Mouse (Mus musculus): ENCODE measurements at regions not wholly inside any gene's neighbourhood (a gene's known extent, or its start where the extent isn't known, plus 50 kb on each side); places are given as distances from the start of the nearest gene placed in this dataset.

GRCm38 (mm10) chr9:74021339-74021738 is 52.6 kb upstream of the Unc13c start:
- Histone ChIP-seq H3K9ac (replicated peaks) (no peak overlapping the region), H3K4me1 (ENCODE audit: insufficient read depth) (no peaks in the 10 kb centered on the region), H3K27me3 (ENCODE audit: insufficient read depth, low read length) (no peaks in the 10 kb centered on the region), H3K36me3 (replicated peaks; ENCODE audit: insufficient read depth, low read length) (no peaks in the 10 kb centered on the region), H3K27ac (ENCODE audit: low read depth) (no peak overlapping the region), H3K4me2 (ENCODE audit: low read depth, low read length) (no peak overlapping the region), H3K4me3 (ENCODE audit: low read depth, low read length) (no peak overlapping the region), H3K9me3 (ENCODE audit: low read length) (no peaks in the 10 kb centered on the region)
- WGBS (ENCODE audit: insufficient replicate concordance): 32% methylated on average over 6 of the region's 6 CpGs
- TF ChIP-seq CTCF (IDR thresholded peaks at IDR 0.05; ENCODE audit: low read depth): no peak
- ATAC-seq: no peak
- no peak for DNase-seq

GRCm38 (mm10) chr9:74023922-74024321 is 55.2 kb upstream of the Unc13c start:
- H3K27ac ChIP-seq (ENCODE audit: low read depth): no peak overlapping the region
- H3K4me2 ChIP-seq (ENCODE audit: low read depth, low read length): no peak overlapping the region
- no peak overlapping the region for H3K4me3 ChIP-seq (ENCODE audit: low read depth, low read length)
- TF ChIP-seq CTCF (IDR thresholded peaks at IDR 0.05; ENCODE audit: low read depth) (peak; percentile 18; the same call in 1 of the 2 replicates), EP300 (IDR thresholded peaks at IDR 0.05; ENCODE audit: low read depth) (no peak)
- ATAC-seq: no peak
- H3K36me3 ChIP-seq (replicated peaks; ENCODE audit: insufficient read depth, low read length): no peaks in the 10 kb centered on the region
- DNase-seq: no peak
- H3K9ac ChIP-seq (replicated peaks): no peak overlapping the region
- H3K9me3 ChIP-seq (ENCODE audit: low read length): no peaks in the 10 kb centered on the region
- WGBS (ENCODE audit: insufficient replicate concordance): 55% methylated on average over 3 of the region's 3 CpGs
- no peaks in the 10 kb centered on the region for H3K27me3 ChIP-seq (ENCODE audit: insufficient read depth, low read length)
- H3K4me1 ChIP-seq (ENCODE audit: insufficient read depth): no peaks in the 10 kb centered on the region

- WGBS (ENCODE audit: insufficient replicate concordance): 49% methylated on average over 3 of the region's 3 CpGs
- no peaks in the 10 kb centered on the region for H3K4me1 ChIP-seq (ENCODE audit: insufficient read depth)
- no peak overlapping the region for H3K9ac ChIP-seq (replicated peaks)
- H3K27ac ChIP-seq (ENCODE audit: low read depth): no peak overlapping the region
- no peaks in the 10 kb centered on the region for H3K27me3 ChIP-seq (ENCODE audit: insufficient read depth, low read length)
- DNase-seq (no peak), ATAC-seq (no peak)
- no peaks in the 10 kb centered on the region for H3K36me3 ChIP-seq (replicated peaks; ENCODE audit: insufficient read depth, low read length)
- no peaks in the 10 kb centered on the region for H3K9me3 ChIP-seq (ENCODE audit: low read length)
- H3K4me3 ChIP-seq (ENCODE audit: low read depth, low read length): no peak overlapping the region
- no peak for TF ChIP-seq EP300 (IDR thresholded peaks at IDR 0.05; ENCODE audit: low read depth)
- no peak for TF ChIP-seq CTCF (IDR thresholded peaks at IDR 0.05; ENCODE audit: low read depth)
- H3K4me2 ChIP-seq (ENCODE audit: low read depth, low read length): no peak overlapping the region
These were observed 57.4 kb upstream of the Unc13c start for GRCm38 (mm10) chr9:74026131-74026530.

GRCm38 (mm10) chr9:74028438-74028837 is 59.7 kb upstream of the Unc13c start:
- DNase-seq (no peak), ATAC-seq (no peak)
- H3K9ac ChIP-seq (replicated peaks): no peak overlapping the region
- 51% methylated on average over 1 of the region's 1 CpGs for WGBS (ENCODE audit: insufficient replicate concordance)
- H3K27me3 ChIP-seq (ENCODE audit: insufficient read depth, low read length): no peaks in the 10 kb centered on the region
- no peak overlapping the region for H3K4me3 ChIP-seq (ENCODE audit: low read depth, low read length)
- H3K4me2 ChIP-seq (ENCODE audit: low read depth, low read length): no peak overlapping the region
- TF ChIP-seq CTCF (IDR thresholded peaks at IDR 0.05; ENCODE audit: low read depth): peak; percentile 38
- no peak for TF ChIP-seq EP300 (IDR thresholded peaks at IDR 0.05; ENCODE audit: low read depth)
- no peaks in the 10 kb centered on the region for H3K4me1 ChIP-seq (ENCODE audit: insufficient read depth)
- H3K36me3 ChIP-seq (replicated peaks; ENCODE audit: insufficient read depth, low read length): no peaks in the 10 kb centered on the region
- H3K27ac ChIP-seq (ENCODE audit: low read depth): no peak overlapping the region
- H3K9me3 ChIP-seq (ENCODE audit: low read length): no peaks in the 10 kb centered on the region

- Histone ChIP-seq H3K27me3 (ENCODE audit: insufficient read depth, low read length) (no peaks in the 10 kb centered on the region), H3K4me3 (ENCODE audit: low read depth, low read length) (no peak overlapping the region), H3K4me2 (ENCODE audit: low read depth, low read length) (no peak overlapping the region), H3K27ac (ENCODE audit: low read depth) (no peak overlapping the region), H3K9me3 (ENCODE audit: low read length) (no peaks in the 10 kb centered on the region), H3K4me1 (ENCODE audit: insufficient read depth) (no peaks in the 10 kb centered on the region), H3K9ac (replicated peaks) (no peak overlapping the region), H3K36me3 (replicated peaks; ENCODE audit: insufficient read depth, low read length) (no peaks in the 10 kb centered on the region)
- TF ChIP-seq EP300 (IDR thresholded peaks at IDR 0.05; ENCODE audit: low read depth) (no peak), CTCF (IDR thresholded peaks at IDR 0.05; ENCODE audit: low read depth) (no peak)
- 64% methylated on average over 3 of the region's 3 CpGs for WGBS (ENCODE audit: insufficient replicate concordance)
- no peak for ATAC-seq
- no peak for DNase-seq
These were observed 64.2 kb upstream of the Wdr72 start for GRCm38 (mm10) chr9:74045936-74046335.

- H3K4me2 ChIP-seq (ENCODE audit: low read depth, low read length): no peak overlapping the region
- TF ChIP-seq EP300 (IDR thresholded peaks at IDR 0.05; ENCODE audit: low read depth): no peak
- no peak for TF ChIP-seq CTCF (IDR thresholded peaks at IDR 0.05; ENCODE audit: low read depth)
- H3K4me3 ChIP-seq (ENCODE audit: low read depth, low read length): no peak overlapping the region
- WGBS (ENCODE audit: insufficient replicate concordance): 64% methylated on average over 3 of the region's 3 CpGs
- H3K27ac ChIP-seq (ENCODE audit: low read depth): no peak overlapping the region
- no peak overlapping the region for H3K9ac ChIP-seq (replicated peaks)
- H3K36me3 ChIP-seq (replicated peaks; ENCODE audit: insufficient read depth, low read length): no peaks in the 10 kb centered on the region
- H3K4me1 ChIP-seq (ENCODE audit: insufficient read depth): no peaks in the 10 kb centered on the region
- no peaks in the 10 kb centered on the region for H3K9me3 ChIP-seq (ENCODE audit: low read length)
- no peak for ATAC-seq
- H3K27me3 ChIP-seq (ENCODE audit: insufficient read depth, low read length): no peaks in the 10 kb centered on the region
- no peak for DNase-seq
These were observed 60.4 kb upstream of the Wdr72 start for GRCm38 (mm10) chr9:74049776-74050175.

- no peak overlapping the region for H3K4me2 ChIP-seq (ENCODE audit: low read depth, low read length)
- TF ChIP-seq CTCF (IDR thresholded peaks at IDR 0.05; ENCODE audit: low read depth): no peak
- no peak for TF ChIP-seq EP300 (IDR thresholded peaks at IDR 0.05; ENCODE audit: low read depth)
- ATAC-seq (no peak), DNase-seq (no peak)
- no peaks in the 10 kb centered on the region for H3K27me3 ChIP-seq (ENCODE audit: insufficient read depth, low read length)
- whole genome bisulfite sequencing (ENCODE audit: insufficient replicate concordance): 60% methylated on average over 5 of the region's 5 CpGs
- no peak overlapping the region for H3K27ac ChIP-seq (ENCODE audit: low read depth)
- no peaks in the 10 kb centered on the region for H3K4me1 ChIP-seq (ENCODE audit: insufficient read depth)
- no peak overlapping the region for H3K9ac ChIP-seq (replicated peaks)
- no peaks in the 10 kb centered on the region for H3K9me3 ChIP-seq (ENCODE audit: low read length)
- no peak overlapping the region for H3K4me3 ChIP-seq (ENCODE audit: low read depth, low read length)
- H3K36me3 ChIP-seq (replicated peaks; ENCODE audit: insufficient read depth, low read length): no peaks in the 10 kb centered on the region
These were observed 53.4 kb upstream of the Wdr72 start for GRCm38 (mm10) chr9:74056709-74057108.

Measured in liver, postnatal 0 days (tissue).